ENCODE assay signal across 18 mouse cellular contexts in the genomic region with DNA sequence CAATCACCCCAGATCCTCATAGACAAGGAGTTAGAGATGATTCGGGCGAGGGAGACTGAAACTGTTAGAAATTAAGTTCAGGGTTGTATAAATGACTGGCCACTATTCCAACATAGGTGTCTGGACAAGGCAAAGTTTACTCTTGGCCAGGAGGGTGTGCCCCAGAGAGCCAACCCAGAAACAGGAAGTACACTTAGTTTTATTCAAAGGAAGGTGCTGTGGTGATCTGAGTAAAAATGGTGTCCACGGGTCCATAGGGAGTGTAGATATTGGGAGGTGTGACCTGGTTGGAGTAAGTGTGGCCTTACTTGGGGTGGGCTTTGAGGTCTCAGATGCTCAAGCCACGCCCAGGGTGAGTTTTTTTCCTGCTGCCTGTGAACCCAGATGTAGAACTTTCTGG.
"Had no signal": no experiment of that assay in that cellular context is flagged by ENCODE, and none has a peak within 500 bp of the region (broad histone marks: within the 10 kb centered on the region; RNA-seq: fewer than 3 reads in every experiment).

No protein-coding gene starts in this region.

- H3K9me3 ChIP-seq: kidney, embryonic 15.5 days; liver, embryonic 13.5 days; megakaryocyte, embryonic 14.5 days; midbrain, embryonic 10.5 days; neural tube, embryonic 12.5 days; neural tube, embryonic 15.5 days had no signal

- DNase-seq: kidney, adult 2 months; kidney, postnatal 10 days; kidney, postnatal 36 days; layer of hippocampus, adult 9-11 months; liver, embryonic 13.5 days; lung, adult 2 months; lung, postnatal 14 days; lung, postnatal 4 days; midbrain, embryonic 14.5 days; right cerebral cortex, adult 18-20 months; right cerebral cortex, postnatal 14 days; right cerebral cortex, postnatal 4 days; thymus, postnatal 25 days had no signal

- H3K4me2 ChIP-seq: kidney, embryonic 15.5 days; liver, embryonic 13.5 days; neural tube, embryonic 12.5 days; neural tube, embryonic 15.5 days had no signal

- H3K27me3 ChIP-seq: neural tube, embryonic 12.5 days; neural tube, embryonic 15.5 days had no signal

- H3K4me3 ChIP-seq: kidney, embryonic 15.5 days; liver, embryonic 13.5 days; midbrain, embryonic 10.5 days; neural tube, embryonic 12.5 days; neural tube, embryonic 15.5 days had no signal

- H3K4me1 ChIP-seq: liver, embryonic 13.5 days had no signal

- H3K9ac ChIP-seq: kidney, embryonic 15.5 days; liver, embryonic 13.5 days; neural tube, embryonic 12.5 days; neural tube, embryonic 15.5 days had no signal

- H3K27ac ChIP-seq: kidney, embryonic 15.5 days; liver, embryonic 13.5 days; midbrain, embryonic 10.5 days; neural tube, embryonic 12.5 days; neural tube, embryonic 15.5 days had no signal
